Mouse (Mus musculus): Measurements from ENCODE around the gene Clcf1. TPM values are rescaled to one million over a fixed set of nuclear protein-coding genes. Genes with fewer than 3 reads are reported as not detected.

Clcf1 gene
- total RNA-seq, 1 experiment from 2014 or later = 17.3 TPM

- ATAC-seq (replicated peaks in 1 of 2; ENCODE audit: insufficient read depth in 1 of 2, low FRiP score in 2 of 2, low TSS enrichment in 1 of 2, low read depth in 1 of 2, poor library complexity in 2 of 2, severe bottlenecking in 2 of 2) = peak in 1 of 2 experiments; percentile 26; a peak in 1 of 4 replicates
Observed at GRCm38 (mm10) chr19:4263702-4264101, 49.7 kb downstream of the Clcf1 start.

DNA sequence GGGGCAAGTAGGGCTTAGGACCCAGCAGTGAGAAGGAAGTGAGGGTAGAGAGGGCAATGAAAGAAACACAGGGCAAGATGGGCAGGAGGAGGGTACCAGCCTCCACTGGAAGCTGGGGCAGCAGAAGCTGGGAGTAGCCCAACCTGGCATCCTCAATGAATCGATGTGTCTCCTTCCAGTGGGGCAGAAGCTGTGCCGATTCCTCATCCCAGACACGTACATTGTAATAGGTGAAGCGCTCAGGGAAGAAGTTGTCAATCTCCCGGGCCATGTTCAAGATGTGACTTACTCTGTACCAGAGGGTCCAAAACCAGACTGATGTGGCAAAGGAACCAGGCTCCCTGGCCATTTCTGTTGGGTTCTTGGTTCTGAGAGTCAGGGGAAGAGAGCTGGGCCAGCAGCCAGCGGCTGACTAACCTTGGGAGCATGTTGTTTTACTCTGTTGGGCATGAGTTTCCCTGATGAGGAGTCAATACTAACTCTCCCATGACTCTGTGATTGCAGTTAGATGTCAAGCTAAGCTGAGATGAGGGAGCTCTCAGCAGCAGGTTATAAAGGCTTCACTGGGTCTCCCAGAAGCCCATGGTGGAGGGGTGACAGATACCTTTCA is 50.2 kb downstream of the Clcf1 start:
- no peak for ATAC-seq (replicated peaks in 1 of 2; ENCODE audit: insufficient read depth in 1 of 2, low FRiP score in 2 of 2, low TSS enrichment in 1 of 2, low read depth in 1 of 2, poor library complexity in 2 of 2, severe bottlenecking in 2 of 2)

DNA sequence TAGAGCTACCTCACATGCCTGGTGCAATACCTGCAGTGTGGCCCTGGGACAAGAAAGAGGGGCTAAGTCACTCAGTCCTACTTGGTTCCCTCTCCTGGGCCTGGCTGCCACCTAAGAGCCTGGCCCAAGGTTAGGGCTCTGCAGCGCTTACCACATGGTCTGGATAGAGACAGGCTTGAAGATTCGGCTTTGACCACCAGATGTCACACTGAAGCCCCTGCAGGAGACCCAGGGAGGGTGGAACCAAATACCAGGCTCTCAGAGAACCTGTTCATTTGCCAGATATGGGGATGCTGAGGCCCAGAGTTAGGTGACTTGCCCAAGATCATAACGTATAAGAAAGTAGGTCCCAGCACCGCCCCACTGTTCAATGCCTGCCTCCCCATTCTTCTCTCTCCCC is 51.9 kb downstream of the Clcf1 start:
- ATAC-seq (replicated peaks in 1 of 2; ENCODE audit: insufficient read depth in 1 of 2, low FRiP score in 2 of 2, low TSS enrichment in 1 of 2, low read depth in 1 of 2, poor library complexity in 2 of 2, severe bottlenecking in 2 of 2) = no peak

DNA sequence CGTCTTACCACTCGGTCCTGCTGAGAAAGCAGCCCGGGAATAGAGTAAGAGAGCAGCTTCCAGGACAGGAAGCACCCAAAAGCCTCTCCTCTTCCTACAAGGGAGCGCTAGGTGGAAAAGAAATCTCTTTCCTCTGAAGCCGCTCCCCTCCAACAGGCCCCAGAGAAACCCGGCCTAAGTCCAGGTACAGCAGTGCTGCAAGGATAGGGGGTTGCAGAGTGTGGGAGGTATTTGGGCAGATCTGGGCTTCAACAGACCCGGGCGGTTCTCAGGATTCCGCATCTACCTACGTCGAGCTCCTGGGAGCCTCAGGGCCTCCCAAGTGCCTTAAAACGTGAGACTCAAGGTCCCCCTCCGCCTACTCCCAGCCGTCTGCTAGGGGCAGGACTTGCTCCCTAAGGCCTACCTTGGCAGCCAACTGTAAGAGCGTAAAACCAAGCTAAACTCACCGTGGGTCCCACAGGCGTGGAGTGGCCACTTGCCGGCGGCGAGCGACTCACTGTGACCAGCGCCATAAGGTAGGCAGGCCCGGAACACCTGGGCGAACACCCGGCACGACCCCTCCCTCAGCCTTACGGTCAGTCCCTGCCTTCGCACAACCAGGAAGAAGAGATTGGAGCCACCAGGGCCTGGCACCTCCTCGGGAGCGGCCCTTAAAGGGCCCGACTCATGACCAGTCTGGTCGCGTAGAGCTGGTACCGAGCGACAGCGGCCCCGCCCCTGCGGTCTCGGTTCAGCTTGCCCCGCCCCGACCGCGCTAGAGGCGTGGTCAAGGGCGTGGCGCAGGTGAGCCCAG is 54.7 kb downstream of the Clcf1 start, which contains the start of gene Ssh3:
Ssh3 (minus strand) TSS at position 615 of the 796 bp plus-strand sequence.
- peak; percentile 81 to 83 for ATAC-seq (replicated peaks in 1 of 2; ENCODE audit: insufficient read depth in 1 of 2, low FRiP score in 2 of 2, low TSS enrichment in 1 of 2, low read depth in 1 of 2, poor library complexity in 2 of 2, severe bottlenecking in 2 of 2)

GRCm38 (mm10) chr19:4270187-4270586 is 56.1 kb downstream of the Clcf1 start:
- ATAC-seq (replicated peaks in 1 of 2; ENCODE audit: insufficient read depth in 1 of 2, low FRiP score in 2 of 2, low TSS enrichment in 1 of 2, low read depth in 1 of 2, poor library complexity in 2 of 2, severe bottlenecking in 2 of 2) = no peak

GRCm38 (mm10) chr19:4270972-4271371 is 56.9 kb downstream of the Clcf1 start:
- ATAC-seq (replicated peaks in 1 of 2; ENCODE audit: insufficient read depth in 1 of 2, low FRiP score in 2 of 2, low TSS enrichment in 1 of 2, low read depth in 1 of 2, poor library complexity in 2 of 2, severe bottlenecking in 2 of 2) = no peak

Other genes starting within 250 kb of the Clcf1 start
- 0.56 TPM in 1 of 2 replicates, not detected in the other for gene Aldh3b2, start 241.9 kb upstream of the Clcf1 start, total RNA-seq (2017)
- 6.8 and 8.4 TPM in 2 replicates for gene Acy3, start 227.7 kb upstream of the Clcf1 start, total RNA-seq (2017)
- not detected in 2 replicates for gene Tbx10, start 221.5 kb upstream of the Clcf1 start, total RNA-seq (2017)
- 4.5 and 13.5 TPM in 2 replicates for gene Nudt8, start 213.7 kb upstream of the Clcf1 start, total RNA-seq (2017)
- 1.8 and 2.3 TPM in 2 replicates for gene Gm49405, start 213.6 kb upstream of the Clcf1 start, total RNA-seq (2017)
- 1.5 and 1.9 TPM in 2 replicates for gene Doc2g, start 210.9 kb upstream of the Clcf1 start, total RNA-seq (2017)
- 142 and 166 TPM in 2 replicates for gene Ndufv1, start 201.4 kb upstream of the Clcf1 start, total RNA-seq (2017)
- gene Gstp1, start 176.3 kb upstream of the Clcf1 start, total RNA-seq (2017) = 62.7 and 72.5 TPM in 2 replicates
- gene Gstp2, start 168.2 kb upstream of the Clcf1 start, total RNA-seq (2017) = not detected in 2 replicates
- 1.4 and 13.2 TPM in 2 replicates for gene Gstp3, start 154.7 kb upstream of the Clcf1 start, total RNA-seq (2017)
- gene Cabp2, start 132.7 kb upstream of the Clcf1 start, total RNA-seq (2017) = not detected in 2 replicates
- gene Cdk2ap2, start 117.1 kb upstream of the Clcf1 start, total RNA-seq (2017) = 13.3 and 18.8 TPM in 2 replicates
- gene Pitpnm1, start 114.2 kb upstream of the Clcf1 start, total RNA-seq (2017) = 20.0 and 22.4 TPM in 2 replicates
- gene Aip, start 88.4 kb upstream of the Clcf1 start, total RNA-seq (2017) = 60.3 and 78.0 TPM in 2 replicates
- gene Gpr152, start 74.5 kb upstream of the Clcf1 start, total RNA-seq (2017) = not detected in 2 replicates
- gene Cabp4, start 70.2 kb upstream of the Clcf1 start, total RNA-seq (2017) = not detected in 2 replicates
- gene Coro1b, start 65.6 kb upstream of the Clcf1 start, total RNA-seq (2017) = 66.9 and 109 TPM in 2 replicates
- 229 and 295 TPM in 2 replicates for gene Ptprcap, start 60.6 kb upstream of the Clcf1 start, total RNA-seq (2017)
- gene Rps6kb2, start 50.9 kb upstream of the Clcf1 start, total RNA-seq (2017) = 16.2 and 18.8 TPM in 2 replicates
- 11.2 and 16.2 TPM in 2 replicates for gene Carns1, start 38.8 kb upstream of the Clcf1 start, total RNA-seq (2017)
- 59.8 and 70.8 TPM in 2 replicates for gene Tbc1d10c, start 23.0 kb upstream of the Clcf1 start, total RNA-seq (2017)
- 384 and 392 TPM in 2 replicates for gene Ppp1ca, start 22.2 kb upstream of the Clcf1 start, total RNA-seq (2017)
- 16.4 and 17.3 TPM in 2 replicates for gene Rad9a, start 12.6 kb upstream of the Clcf1 start, total RNA-seq (2017)
- not detected in 2 replicates for gene AC109138.7, start 119 bp downstream of the Clcf1 start, total RNA-seq (2017)
- 61.0 and 88.8 TPM in 2 replicates for gene Pold4, start 17.7 kb downstream of the Clcf1 start, total RNA-seq (2017)
- gene Ssh3, start 54.9 kb downstream of the Clcf1 start, total RNA-seq (2017) = 23.2 and 32.7 TPM in 2 replicates
- gene Ankrd13d, start 68.9 kb downstream of the Clcf1 start, total RNA-seq (2017) = 6.0 and 6.6 TPM in 2 replicates
- gene Grk2, start 92.0 kb downstream of the Clcf1 start, total RNA-seq (2017) = 147 and 234 TPM in 2 replicates
- gene Kdm2a, start 184.0 kb downstream of the Clcf1 start, total RNA-seq (2017) = 95.0 and 119 TPM in 2 replicates
- gene Rhod, start 225.2 kb downstream of the Clcf1 start, total RNA-seq (2017) = 2.4 and 2.7 TPM in 2 replicates

Measured in hematopoietic stem cell, adult 5-6 weeks (primary cell).